Mouse (Mus musculus) ES-E14 (cell line): ENCODE measurements around the gene Cmtr1. TPM values are rescaled to one million over a fixed set of nuclear protein-coding genes. Genes with fewer than 3 reads are reported as not detected.

Source experiments
- DNase-seq: peaks from one replicate; pipeline ENCODE4 v3.0.0-alpha.2; 2013; ENCODE audit warnings: low read depth, low spot score
- H3K27ac ChIP-seq: 2 replicates; pipeline ENCODE4 v1.5.1; 2012; ENCODE audit warnings: low read depth, mild to moderate bottlenecking, low read length, moderate library complexity, mixed read lengths; ENCODE audit not compliant: poor library complexity, insufficient read depth, severe bottlenecking
- H3K36me3 ChIP-seq: 2 replicates; pipeline ENCODE4 v1.6.1; 2012; ENCODE audit warnings: mild to moderate bottlenecking, low read length, moderate library complexity, mixed read lengths; ENCODE audit not compliant: control insufficient read depth, poor library complexity, insufficient read depth, severe bottlenecking
- H3K4me1 ChIP-seq, 2 experiments: fragments of 150-350 bp in 1 of 2; sonication (generic) in 1 of 2; 2 replicates each; pipeline ENCODE4 v1.6.1; 2012; ENCODE audit warnings: low read length in 2 of 2, mild to moderate bottlenecking in 1 of 2, mixed read lengths in 1 of 2; ENCODE audit not compliant: control insufficient read depth in 2 of 2, insufficient read depth in 2 of 2, poor library complexity in 1 of 2
- H3K4me3 ChIP-seq, 2 experiments: fragments of 150-350 bp in 1 of 2; sonication (generic) in 1 of 2; 2 replicates each; pipeline ENCODE4 v1.5.1; 2012; ENCODE audit warnings: low read length in 2 of 2, low read depth in 1 of 2, mild to moderate bottlenecking in 1 of 2, mixed read lengths in 1 of 2; ENCODE audit not compliant: insufficient read depth in 1 of 2, poor library complexity in 1 of 2, severe bottlenecking in 1 of 2
- H3K9ac ChIP-seq: 2 replicates; pipeline ENCODE4 v1.6.1; 2012; ENCODE audit warnings: low read depth, mild to moderate bottlenecking, low read length, mixed read lengths; ENCODE audit not compliant: poor library complexity, insufficient read depth, severe bottlenecking
- H3K9me3 ChIP-seq: fragments of 150-350 bp; sonication (generic); 2 replicates; pipeline ENCODE4 v1.6.1; 2012; ENCODE audit warnings: low read depth, mild to moderate bottlenecking, low read length; ENCODE audit not compliant: control insufficient read depth, insufficient read depth
- CHD2 ChIP-seq: IDR thresholded peaks from 2 replicates; pipeline ENCODE4 v1.6.1; 2014; ENCODE audit warnings: mild to moderate bottlenecking, low read depth, low read length, inconsistent platforms
- HCFC1 ChIP-seq: IDR thresholded peaks from 2 replicates; pipeline ENCODE4 v1.6.1; 2012; ENCODE audit warnings: low read length, inconsistent platforms, borderline replicate concordance; ENCODE audit not compliant: insufficient read depth
- MAFK ChIP-seq: IDR thresholded peaks from 2 replicates; pipeline ENCODE4 v1.6.1; 2014; ENCODE audit warnings: mild to moderate bottlenecking, low read depth, low read length, inconsistent platforms; ENCODE audit not compliant: insufficient read depth
- ZC3H11A ChIP-seq: IDR thresholded peaks from 2 replicates; pipeline ENCODE4 v1.6.1; 2012; ENCODE audit warnings: low read depth, mild to moderate bottlenecking, inconsistent platforms, low read length, borderline replicate concordance
- ZNF384 ChIP-seq: IDR thresholded peaks from 2 replicates; pipeline ENCODE4 v1.6.1; 2012; ENCODE audit warnings: low read depth, low read length, inconsistent platforms
- in situ Hi-C, 2 experiments: fragments of 600-800 bp; cut with MboI; formaldehyde crosslinking; loops; one replicate each; pipeline ENCODE4 v1.15.1; 2025; ENCODE audit warnings: low sequenced_read_pairs in 2 of 2, inconsistent platforms in 1 of 2; ENCODE audit not compliant: unreplicated experiment in 2 of 2
- total RNA-seq: library from RNA; depleted of rRNA; stranded (reverse); fragments of 300-350 nt; gene quantifications from 2 replicates; pipeline ENCODE4 v1.2.3, GENCODE M21; 2012

The Cmtr1 gene
- total RNA-seq, 1 experiment = 130 TPM

GRCm38 (mm10) chr17:29669936-29670335 is 9.5 kb downstream of the Cmtr1 start:
- TF ChIP-seq ZC3H11A (no peak), HCFC1 (no peak), MAFK (no peak), CHD2 (no peak), ZNF384 (no peak)
- in situ Hi-C loops = no loop called here
- Histone ChIP-seq H3K4me3 (no peak overlapping the region), H3K27ac (no peak overlapping the region), H3K9ac (no peak overlapping the region), H3K4me1 (peaks cover 4 to 7% of the 10 kb centered on the region in 2 experiments; a peak in 2 of 4 replicates), H3K9me3 (no peaks in the 10 kb centered on the region), H3K36me3 (peaks cover 24% of the 10 kb centered on the region)
- no peak for DNase-seq

GRCm38 (mm10) chr17:29671021-29671420 is 10.6 kb downstream of the Cmtr1 start:
- in situ Hi-C loops = no loop called here
- no peak for DNase-seq
- no peak for TF ChIP-seq ZNF384
- no peak for TF ChIP-seq CHD2
- TF ChIP-seq ZC3H11A = no peak
- TF ChIP-seq HCFC1 = no peak
- TF ChIP-seq MAFK = no peak
- Histone ChIP-seq H3K4me1 (peaks cover 4 to 7% of the 10 kb centered on the region in 2 experiments; a peak in 2 of 4 replicates), H3K36me3 (peaks cover 33% of the 10 kb centered on the region), H3K27ac (no peak overlapping the region), H3K9me3 (no peaks in the 10 kb centered on the region), H3K4me3 (no peak overlapping the region), H3K9ac (no peak overlapping the region)

GRCm38 (mm10) chr17:29673325-29673724 is 12.9 kb downstream of the Cmtr1 start:
- no peak overlapping the region for H3K27ac ChIP-seq
- TF ChIP-seq ZNF384 (no peak), HCFC1 (no peak), MAFK (no peak), ZC3H11A (no peak), CHD2 (no peak)
- no peaks in the 10 kb centered on the region for H3K9me3 ChIP-seq
- peaks cover 0 to under 1% of the 10 kb centered on the region in 2 experiments; a peak in 1 of 4 replicates for H3K4me1 ChIP-seq
- DNase-seq = no peak
- H3K36me3 ChIP-seq = peaks cover 42% of the 10 kb centered on the region
- in situ Hi-C loops = no loop called here
- H3K4me3 ChIP-seq = no peak overlapping the region
- H3K9ac ChIP-seq = no peak overlapping the region

- no peak for TF ChIP-seq ZC3H11A
- no peak for TF ChIP-seq ZNF384
- TF ChIP-seq MAFK = no peak
- TF ChIP-seq HCFC1 = no peak
- TF ChIP-seq CHD2 = no peak
- in situ Hi-C loops = no loop called here
- no peak for DNase-seq
Measured at GRCm38 (mm10) chr17:29678526-29678925, 18.1 kb downstream of the Cmtr1 start.

GRCm38 (mm10) chr17:29679038-29679767 is 18.8 kb downstream of the Cmtr1 start:
- no peak for TF ChIP-seq ZNF384
- no peak for TF ChIP-seq HCFC1
- no peak for TF ChIP-seq CHD2
- no peak for TF ChIP-seq MAFK
- TF ChIP-seq ZC3H11A = no peak
- Histone ChIP-seq H3K4me1 (no peaks in the 10 kb centered on the region), H3K4me3 (no peak overlapping the region), H3K27ac (no peak overlapping the region), H3K36me3 (peaks cover 65% of the 10 kb centered on the region), H3K9me3 (no peaks in the 10 kb centered on the region), H3K9ac (no peak overlapping the region)
- in situ Hi-C loops = no loop called here
- DNase-seq = no peak

More at GRCm38 (mm10) chr17:29678526-29678925, 18.1 kb downstream of the Cmtr1 start:
- H3K9me3 ChIP-seq = no peaks in the 10 kb centered on the region
- H3K4me3 ChIP-seq = no peak overlapping the region
- no peak overlapping the region for H3K27ac ChIP-seq
- H3K36me3 ChIP-seq = peaks cover 67% of the 10 kb centered on the region
- no peak overlapping the region for H3K9ac ChIP-seq
- no peaks in the 10 kb centered on the region for H3K4me1 ChIP-seq
